Mouse (Mus musculus) gastrocnemius, postnatal 4 days (tissue): ENCODE results near the gene Cd37. TPM values are rescaled to one million over a fixed set of nuclear protein-coding genes. Genes with fewer than 3 reads are reported as not detected.
A peak's percentile ranks its signal among the peaks of the same experiment; 100 is the strongest.
"Not testable (repeated sequence)": the region's sequence is repeated elsewhere in the genome, so short reads cannot be mapped to it uniquely, and the experiment has no call there.

Experiments used
- DNase-seq, 2 experiments: peaks; one replicate each; pipeline ENCODE4 v3.0.0; 2021 to 2022; ENCODE audit warnings: low spot score in 2 of 2, mixed read lengths in 2 of 2
- long read RNA-seq, 2 experiments: library from polyadenylated mRNA; stranded (forward); transcript quantifications; one replicate each; pipeline ENCODE4 v2.0.0; 2021
- total RNA-seq, 2 experiments: library from RNA; stranded (reverse); gene quantifications; 2 replicates each; pipeline ENCODE4 v1.2.3; 2021

Cd37 gene
- total RNA-seq: 1 to 10 TPM; 3.7 to 4.8 TPM
- long read RNA-seq, experiment 1, partial matches to known transcripts: 0 of 3 reads
- long read RNA-seq, experiment 1, other reads (novel, unspliced or antisense): 3 of 3 reads
- long read RNA-seq, experiment 2, partial matches to known transcripts: 3 of 8 reads
- long read RNA-seq, experiment 2, other reads (novel, unspliced or antisense): 2 of 8 reads

DNA sequence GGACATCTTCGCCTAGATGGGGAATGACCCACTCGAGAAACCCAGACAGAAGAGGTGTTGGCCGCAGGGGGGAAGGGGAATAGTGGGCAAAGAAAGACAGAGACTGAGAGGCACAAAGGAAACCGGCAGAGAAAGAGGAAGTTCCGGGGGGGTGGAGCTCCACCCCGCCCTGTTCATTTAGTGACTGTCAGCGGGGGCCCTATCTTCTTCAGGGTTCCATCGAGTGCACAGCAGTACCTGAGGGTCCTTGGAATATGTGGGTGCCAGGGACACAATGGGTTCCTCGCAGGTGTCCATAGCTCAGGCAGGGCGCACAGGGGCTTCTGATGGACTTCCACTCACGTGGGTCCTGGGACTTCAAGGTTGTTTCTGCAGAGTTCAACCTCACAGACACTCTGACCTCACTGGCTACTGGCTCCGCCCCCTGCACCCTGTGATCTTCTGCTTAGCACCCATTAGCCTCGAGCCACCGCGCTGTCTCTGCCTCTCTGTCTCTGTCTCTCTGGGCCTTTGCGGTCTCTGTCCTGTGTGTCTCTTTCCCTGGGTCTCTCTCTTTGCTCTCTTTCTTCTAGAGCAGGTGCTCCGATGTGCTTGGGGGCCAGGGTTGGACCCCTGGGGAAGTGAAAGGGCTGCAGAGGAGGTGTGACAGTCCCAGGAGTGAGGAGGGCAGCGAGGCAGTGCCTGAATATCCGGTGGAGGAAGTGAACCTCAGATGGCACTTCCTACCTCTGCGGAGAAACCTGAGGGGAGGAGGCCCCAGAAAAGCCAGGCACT lies at the start of gene Cd37:
TSS of gene Cd37 (minus strand) at position 393 of the 774 bp plus-strand sequence.
- no peak for DNase-seq

GRCm38 (mm10) chr7:45286486-45286885 lies 47.6 kb upstream of the Cd37 start:
- no peak for DNase-seq

DNA sequence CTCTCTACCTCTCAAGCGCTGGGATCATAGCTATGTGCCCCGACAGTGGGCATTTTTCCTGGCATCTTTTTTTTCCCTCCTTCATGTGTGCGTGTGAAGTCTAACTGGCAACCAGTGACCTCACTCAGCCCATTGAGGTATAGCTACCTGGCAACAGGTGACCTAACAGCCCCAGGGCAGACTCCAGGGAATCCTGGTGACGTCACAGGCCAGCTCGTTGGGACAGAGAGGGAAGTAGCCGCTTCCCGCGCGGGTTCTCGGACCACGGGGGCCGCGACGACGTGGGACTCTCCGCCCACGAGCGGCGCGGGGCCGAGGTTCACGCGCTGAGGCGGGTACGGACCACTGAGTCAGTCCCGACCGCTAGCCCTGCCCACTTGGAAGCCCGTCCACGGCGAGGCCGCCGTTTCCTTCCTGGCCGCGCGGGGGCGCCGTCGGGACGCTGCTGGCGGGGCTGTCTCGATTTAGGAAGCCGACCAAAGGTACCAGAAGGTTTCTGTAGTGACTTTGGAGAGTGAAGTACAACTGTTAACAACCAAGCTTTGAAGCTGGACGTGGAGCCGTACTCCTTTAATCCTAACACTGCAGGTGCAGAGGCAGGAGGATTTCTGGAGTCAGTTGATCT lies 38.3 kb upstream of the Cd37 start, which contains the start of gene Slc6a21:
TSS of gene Slc6a21 (plus strand) at position 378 of the 625 bp plus-strand sequence.
- DNase-seq: peak; percentile 51 to 64

DNA sequence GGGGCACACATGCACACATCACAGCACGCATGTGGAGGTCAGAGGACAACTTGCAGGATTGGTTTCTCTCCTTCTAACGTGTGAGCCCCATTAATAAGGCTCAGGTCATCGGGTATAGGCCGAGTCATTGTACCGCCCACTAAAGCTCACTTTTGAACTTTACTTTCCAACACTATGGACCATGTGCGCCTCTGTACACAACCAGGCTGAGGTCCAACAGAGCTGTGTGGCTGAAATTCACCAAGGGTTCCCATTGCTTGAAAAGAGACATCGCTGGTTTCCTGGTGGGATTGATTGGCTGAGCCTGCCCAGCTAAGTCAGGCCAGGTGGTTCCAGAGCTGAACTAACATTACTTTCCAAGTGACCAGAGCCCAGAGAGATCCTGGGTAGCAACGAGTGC lies 34.8 kb upstream of the Cd37 start:
- no peak for DNase-seq

GRCm38 (mm10) chr7:45272786-45273412 lies 34.0 kb upstream of the Cd37 start:
- DNase-seq: no peak

DNA sequence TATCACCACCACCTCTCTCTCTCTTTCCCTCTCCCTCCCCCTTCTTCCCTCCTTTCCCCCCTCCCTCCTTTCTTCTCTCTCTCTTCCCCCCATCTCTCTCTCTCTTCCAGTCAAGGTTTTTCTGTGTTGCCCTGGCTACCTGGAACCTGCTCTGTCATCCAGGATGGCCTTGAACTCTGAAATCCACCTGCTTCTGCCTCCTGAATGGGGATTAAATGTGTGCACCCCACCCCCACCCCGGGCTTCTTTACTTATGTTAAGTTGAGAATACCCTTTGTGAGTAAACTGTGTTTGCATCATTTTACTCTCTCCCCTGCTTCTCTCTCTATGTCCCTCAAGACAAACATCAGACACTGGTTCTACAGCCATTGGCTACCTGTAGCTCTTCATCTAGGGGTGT lies 26.6 kb upstream of the Cd37 start:
- DNase-seq: no peak

DNA sequence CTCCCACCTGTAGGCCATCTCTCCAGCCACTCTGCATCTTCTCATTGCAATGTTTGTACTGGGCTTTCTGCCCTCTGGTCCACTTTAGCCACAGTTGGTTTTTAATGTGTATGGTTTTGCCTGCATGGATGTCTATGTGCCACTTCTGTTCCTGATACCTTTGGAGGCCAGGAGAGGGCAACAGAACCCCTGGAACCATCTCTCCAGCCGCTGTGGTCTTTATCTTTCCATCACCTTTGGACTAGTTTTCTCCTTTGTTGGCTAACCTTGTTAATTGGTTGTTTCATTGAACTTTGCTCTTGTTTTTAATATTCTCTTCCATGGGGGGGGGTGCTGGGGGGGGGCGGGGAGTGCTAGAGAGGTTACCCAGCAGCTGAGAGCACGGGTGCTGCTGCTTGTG lies 25.4 kb upstream of the Cd37 start:
- DNase-seq: no peak

GRCm38 (mm10) chr7:45263006-45263607 lies 24.2 kb upstream of the Cd37 start:
- no peak for DNase-seq

DNA sequence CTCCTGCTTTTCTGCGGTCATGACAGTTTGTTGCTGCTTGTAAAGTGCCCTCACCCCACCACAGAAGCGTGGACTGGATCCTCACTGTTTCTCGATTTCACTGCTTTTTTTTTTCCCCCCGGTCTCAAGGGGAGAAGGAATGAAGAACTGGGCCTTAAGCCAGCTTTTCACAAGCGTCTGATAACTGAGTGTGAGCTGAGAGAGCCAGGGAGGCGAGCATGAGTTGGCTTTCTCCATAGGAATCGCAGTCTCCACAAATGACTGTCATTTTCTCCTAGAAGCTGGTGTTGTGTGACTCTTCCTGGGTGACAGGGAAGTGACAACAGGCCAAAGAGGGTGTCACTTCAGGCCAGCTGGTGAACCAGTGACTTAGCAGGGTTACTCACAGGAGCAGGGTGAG lies 23.4 kb upstream of the Cd37 start:
- no peak for DNase-seq

DNA sequence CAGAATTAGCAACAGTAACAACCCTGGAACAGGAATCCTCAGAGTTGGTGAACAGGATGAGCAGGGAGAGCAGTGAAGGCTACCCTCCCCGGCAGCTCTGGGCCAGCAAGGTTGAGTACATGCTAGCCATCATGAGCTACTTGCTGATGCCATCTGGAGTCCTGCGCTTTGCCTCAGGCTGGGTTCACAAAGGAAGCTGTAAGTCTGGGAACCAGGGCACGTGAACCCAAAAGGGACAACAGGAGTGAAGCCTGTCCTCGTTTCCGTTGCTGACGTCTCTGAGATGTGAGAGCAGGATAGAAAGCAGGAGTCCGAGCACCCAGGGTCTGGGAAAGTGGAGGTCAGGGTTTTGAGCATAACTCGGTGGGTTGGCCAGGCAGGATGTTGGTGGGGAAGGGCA lies 20.4 kb upstream of the Cd37 start:
- DNase-seq: no peak

DNA sequence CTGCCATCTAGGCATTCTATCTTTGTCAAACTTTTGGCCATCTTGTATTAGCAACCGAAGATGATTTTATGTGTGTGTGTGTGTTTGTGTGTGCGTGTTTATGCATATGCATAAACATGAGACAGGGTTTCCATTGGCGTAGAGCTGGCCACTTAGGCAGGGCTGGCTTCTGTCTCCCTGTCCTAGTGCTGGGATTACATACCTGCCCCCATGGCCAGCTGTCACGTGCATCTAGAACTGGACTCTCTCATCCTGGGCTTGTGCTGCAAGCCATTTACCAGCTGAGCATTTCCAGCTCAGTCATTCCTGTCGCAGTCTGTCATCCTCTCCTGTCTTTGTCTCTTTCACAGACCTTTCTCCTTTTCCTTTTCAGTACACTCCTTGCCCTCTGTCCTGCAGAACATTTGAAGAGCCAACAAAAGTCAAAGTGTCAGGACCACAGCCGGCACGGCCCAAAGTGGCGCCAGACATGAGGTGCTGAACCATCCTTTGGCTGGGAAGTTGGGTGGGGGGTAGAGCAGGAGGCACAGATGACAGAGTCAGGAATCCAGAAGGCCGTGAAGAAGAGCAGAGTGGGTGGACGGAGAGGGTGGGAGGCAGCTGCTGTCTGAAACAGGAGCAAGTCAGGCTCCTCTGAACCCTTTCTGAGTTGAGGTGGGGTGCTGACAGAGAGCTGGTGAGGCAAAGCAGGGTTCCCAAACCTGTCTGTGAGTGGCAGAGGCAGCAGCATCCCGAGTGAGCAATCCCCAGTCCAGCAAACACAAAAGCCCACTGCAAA lies 18.3 kb upstream of the Cd37 start:
- DNase-seq: no peak

GRCm38 (mm10) chr7:45255822-45256221 lies 16.9 kb upstream of the Cd37 start:
- not testable (repeated sequence) for DNase-seq

DNA sequence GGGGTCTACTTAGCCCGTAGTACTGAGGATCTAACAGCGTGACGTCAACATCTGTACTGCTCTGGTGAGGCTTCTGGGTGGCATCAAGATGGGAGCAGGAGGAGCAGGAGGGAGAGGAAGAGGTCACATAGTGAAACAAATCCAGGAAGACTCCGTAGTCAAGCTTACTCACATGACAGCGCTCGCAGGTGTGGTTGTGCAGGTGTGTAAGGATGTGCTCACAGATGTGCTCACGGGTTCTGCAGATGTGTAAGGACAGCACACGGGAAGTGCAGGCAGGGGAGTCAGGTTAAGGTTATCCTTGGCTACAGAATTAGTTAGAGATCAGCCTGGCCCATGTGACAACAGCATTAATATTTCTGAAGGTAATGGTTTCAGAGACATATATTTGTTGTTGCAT lies 14.9 kb upstream of the Cd37 start:
- no peak for DNase-seq

DNA sequence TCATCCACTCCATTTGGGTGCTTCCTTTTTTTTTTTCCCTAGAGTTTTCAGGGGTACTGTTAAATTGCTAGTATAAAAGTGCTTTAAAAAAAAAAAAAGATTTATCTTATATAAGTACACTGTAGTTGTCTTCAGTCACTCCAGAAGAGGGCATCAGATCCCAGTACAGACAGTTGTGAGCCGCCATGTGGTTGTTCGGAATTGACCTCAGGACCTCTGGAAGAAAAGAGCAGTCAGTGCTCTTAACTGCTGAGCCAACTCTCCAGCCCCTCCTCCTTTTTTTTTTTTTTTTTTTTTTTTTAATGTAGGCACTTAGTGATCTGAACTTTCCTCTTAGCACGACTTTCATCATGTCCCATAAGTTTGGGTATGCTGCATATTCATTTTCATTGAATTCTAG lies 8.8 kb upstream of the Cd37 start:
- DNase-seq: no peak

DNA sequence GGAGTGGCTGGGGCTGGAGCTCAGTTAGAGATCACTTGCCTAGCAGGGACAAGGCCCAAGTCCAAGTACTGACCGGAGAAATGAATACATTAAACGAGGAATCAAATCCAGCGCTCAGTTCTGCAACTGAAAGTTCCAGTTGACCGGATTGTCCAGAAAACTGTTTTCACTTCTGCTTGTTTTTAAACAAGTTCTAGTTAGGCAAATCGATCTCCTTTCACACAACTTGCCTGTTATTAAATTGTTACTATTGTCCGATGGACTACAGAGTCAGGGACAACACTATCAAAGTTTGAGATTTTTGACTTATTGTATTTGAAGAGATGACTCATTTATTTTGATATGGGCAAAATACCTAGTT lies 2.5 kb upstream of the Cd37 start:
- DNase-seq: no peak

GRCm38 (mm10) chr7:45240633-45241388 lies 1.9 kb upstream of the Cd37 start, which contains the start of gene Slc6a16:
TSS of gene Slc6a16 (plus strand) at chr7:45241085.
- no peak for DNase-seq

DNA sequence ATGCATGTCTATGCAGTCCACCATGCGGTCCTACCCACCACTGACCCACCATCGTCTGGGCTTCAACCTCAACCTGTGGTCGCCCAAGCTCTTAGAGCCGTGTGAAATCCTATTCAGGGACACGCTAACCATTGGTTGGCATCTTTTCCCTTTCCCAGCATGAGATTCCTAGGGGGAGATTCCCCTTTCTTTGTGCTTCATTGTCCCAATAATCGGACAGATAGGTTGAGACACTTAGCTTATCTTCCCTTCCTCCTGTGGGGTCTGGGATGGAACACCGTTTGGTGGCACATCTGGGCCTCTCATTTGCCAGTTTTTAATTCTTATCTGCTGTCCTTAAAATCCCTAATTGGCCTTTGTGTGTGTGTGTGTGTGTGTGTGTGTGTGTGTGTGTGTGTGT lies 1.2 kb upstream of the Cd37 start:
- no peak for DNase-seq

DNA sequence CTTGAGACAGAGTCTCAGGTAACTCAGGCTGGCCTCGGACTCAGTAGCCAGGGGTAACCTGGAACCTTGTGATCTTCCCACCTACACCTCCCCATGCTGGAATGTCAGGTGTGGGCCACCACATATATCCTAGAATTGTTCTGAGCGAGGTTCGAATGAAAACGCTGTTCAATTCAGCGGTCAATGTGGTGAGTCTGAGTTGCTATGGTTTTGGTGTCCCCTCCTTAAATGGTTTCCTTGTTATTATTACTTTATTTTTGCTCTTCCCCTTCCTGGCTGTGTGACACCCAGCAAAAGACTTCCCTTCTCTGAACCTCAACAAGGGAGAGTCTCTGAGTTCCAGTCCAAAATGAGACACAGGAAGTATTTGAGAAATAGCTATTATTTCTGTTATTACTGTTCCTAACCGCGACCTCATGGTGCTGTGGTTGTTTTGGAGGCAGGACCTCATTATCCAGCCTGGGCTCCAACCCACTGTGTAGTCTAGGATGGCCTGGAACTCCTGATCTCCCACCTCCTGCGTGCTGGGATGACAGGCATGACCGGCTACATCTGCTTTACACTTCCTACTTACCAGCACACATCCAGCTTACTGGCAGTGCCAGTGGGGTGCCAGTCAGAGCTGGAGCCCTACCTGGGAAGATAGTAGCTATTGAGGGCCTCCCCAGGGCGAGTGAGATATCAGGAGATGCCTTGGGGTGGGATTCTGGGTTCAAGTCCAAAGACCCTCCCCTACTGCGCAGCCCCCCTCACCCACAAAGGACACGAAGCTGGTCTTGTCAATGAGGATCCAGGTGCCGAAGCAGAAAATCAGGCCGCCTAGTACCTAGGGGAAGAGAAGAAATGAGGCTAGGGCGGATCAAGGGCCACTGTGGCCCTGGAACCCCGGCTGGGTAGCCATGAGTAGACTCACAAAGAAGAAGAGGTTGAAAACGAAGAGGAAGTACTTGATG lies 892 bp downstream of the Cd37 start:
- DNase-seq: no peak

GRCm38 (mm10) chr7:45235656-45236180 lies 3.2 kb downstream of the Cd37 start:
- no peak for DNase-seq
